Mouse (Mus musculus): ENCODE measurements at regions not wholly inside any gene's neighbourhood (a gene's known extent, or its start where the extent isn't known, plus 50 kb on each side); places are given as distances from the start of the nearest gene placed in this dataset.

- Histone ChIP-seq H3K27me3 (no peaks in the 10 kb centered on the region), H3K9me3 (no peaks in the 10 kb centered on the region), H3K4me2 (no peak overlapping the region), H3K27ac (no peak overlapping the region), H3K9ac (no peak overlapping the region), H3K36me3 (no peaks in the 10 kb centered on the region), H3K4me3 (no peak overlapping the region), H3K4me1 (no peaks in the 10 kb centered on the region)
- WGBS: 82% methylated on average over 11 of the region's 11 CpGs
- ATAC-seq (ENCODE audit: insufficient number of reproducible peaks, insufficient read depth, low FRiP score, low TSS enrichment, low read depth): no peak
Measured at GRCm38 (mm10) chr10:91580959-91581358, 399.8 kb upstream of the Tmpo start.

DNA sequence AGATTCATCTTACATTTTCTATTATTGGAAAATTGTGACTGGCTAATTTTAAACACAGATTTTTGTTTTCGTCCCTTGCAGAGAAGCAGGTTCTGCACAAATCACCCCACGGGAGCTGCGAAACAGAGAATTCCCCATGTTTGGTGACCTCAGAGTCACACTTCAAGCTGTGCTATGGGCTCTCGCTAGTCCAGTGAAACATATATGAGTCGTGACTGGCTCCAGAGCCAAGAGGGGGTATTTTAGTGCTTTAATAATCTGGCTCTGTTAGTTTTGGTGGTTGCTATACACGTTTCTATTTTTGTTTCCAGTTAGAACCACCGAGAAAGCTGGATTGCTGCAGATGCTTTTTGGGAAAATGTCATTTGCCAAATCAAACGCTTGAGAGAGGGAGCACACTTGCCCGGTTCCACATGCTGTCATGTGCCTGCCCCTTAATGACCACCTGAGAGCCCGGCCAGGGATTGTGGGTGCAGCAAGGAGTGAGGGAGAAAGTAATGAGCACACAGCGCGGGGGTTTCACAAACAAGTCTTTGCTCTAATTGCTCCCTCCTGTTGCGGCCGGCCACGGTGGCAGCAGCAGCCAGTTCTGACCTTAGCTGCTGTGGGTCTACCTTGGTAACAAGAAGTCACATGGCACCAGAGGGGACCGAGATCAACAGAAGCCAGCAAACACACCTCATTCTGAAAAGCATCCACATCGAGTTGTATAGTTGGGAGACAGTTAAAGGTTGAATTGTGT lies 394.4 kb upstream of the Tmpo start:
- no peak for ATAC-seq (ENCODE audit: insufficient number of reproducible peaks, insufficient read depth, low FRiP score, low TSS enrichment, low read depth)
- Histone ChIP-seq H3K9ac (no peak overlapping the region), H3K4me2 (no peak overlapping the region; the same call in 1 of the 2 replicates), H3K27ac (no peak overlapping the region), H3K4me3 (no peak overlapping the region), H3K4me1 (peaks cover 8% of the 10 kb centered on the region; the same call in 1 of the 2 replicates), H3K36me3 (no peaks in the 10 kb centered on the region), H3K9me3 (no peaks in the 10 kb centered on the region), H3K27me3 (no peaks in the 10 kb centered on the region)
- 43% methylated on average over 17 of the region's 17 CpGs for WGBS

DNA sequence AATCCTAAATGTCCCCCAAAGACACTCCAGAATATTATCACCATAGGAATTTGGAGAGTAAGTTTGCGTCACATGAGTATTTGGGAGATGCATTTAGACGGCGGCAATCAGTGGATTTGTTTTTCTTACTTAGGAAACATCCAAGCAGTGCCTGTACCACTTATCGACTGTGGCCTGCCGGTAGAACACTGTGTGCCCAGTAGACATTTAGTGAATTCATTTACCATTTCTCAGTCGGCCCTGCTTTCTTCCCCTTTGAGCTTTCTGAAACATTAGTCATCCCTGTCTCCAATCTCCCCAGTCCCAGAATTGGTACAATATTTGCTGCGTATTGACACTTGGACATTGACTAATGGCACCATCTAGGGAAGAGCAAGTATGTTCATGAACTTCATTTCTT lies 391.7 kb upstream of the Tmpo start:
- no peak overlapping the region for H3K27ac ChIP-seq
- H3K4me2 ChIP-seq: no peak overlapping the region
- peaks cover 8% of the 10 kb centered on the region; the same call in 1 of the 2 replicates for H3K4me1 ChIP-seq
- no peak overlapping the region for H3K4me3 ChIP-seq
- H3K9me3 ChIP-seq: no peaks in the 10 kb centered on the region
- no peaks in the 10 kb centered on the region for H3K36me3 ChIP-seq
- 72% methylated on average over 7 of the region's 7 CpGs for WGBS
- no peak overlapping the region for H3K9ac ChIP-seq
- H3K27me3 ChIP-seq: no peaks in the 10 kb centered on the region
- ATAC-seq (ENCODE audit: insufficient number of reproducible peaks, insufficient read depth, low FRiP score, low TSS enrichment, low read depth): no peak

DNA sequence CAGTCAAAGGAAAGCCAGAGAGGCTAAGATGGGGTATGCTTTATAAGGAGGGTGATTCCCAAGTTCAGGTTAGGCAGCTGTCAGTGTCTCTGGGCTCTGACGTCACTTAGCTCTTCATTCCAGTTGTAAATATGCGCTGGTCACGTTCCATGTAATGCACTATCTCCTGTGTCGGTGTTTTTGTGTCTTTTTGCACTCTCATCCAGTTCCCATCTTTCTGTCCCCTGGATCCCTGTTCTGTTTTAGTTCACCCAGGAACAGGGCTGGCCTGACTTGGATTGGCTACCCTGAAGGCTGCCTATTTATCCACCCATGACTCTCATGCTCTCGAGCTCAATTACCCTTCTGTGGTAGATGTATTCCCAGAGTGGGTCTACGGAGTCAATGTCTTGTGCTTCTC lies 387.9 kb upstream of the Tmpo start:
- H3K36me3 ChIP-seq: no peaks in the 10 kb centered on the region
- no peak overlapping the region for H3K4me2 ChIP-seq
- no peak overlapping the region for H3K27ac ChIP-seq
- H3K4me1 ChIP-seq: no peaks in the 10 kb centered on the region
- no peaks in the 10 kb centered on the region for H3K9me3 ChIP-seq
- no peak overlapping the region for H3K4me3 ChIP-seq
- ATAC-seq (ENCODE audit: insufficient number of reproducible peaks, insufficient read depth, low FRiP score, low TSS enrichment, low read depth): no peak
- no peak overlapping the region for H3K9ac ChIP-seq
- H3K27me3 ChIP-seq: no peaks in the 10 kb centered on the region
- WGBS: 64% methylated on average over 6 of the region's 6 CpGs

DNA sequence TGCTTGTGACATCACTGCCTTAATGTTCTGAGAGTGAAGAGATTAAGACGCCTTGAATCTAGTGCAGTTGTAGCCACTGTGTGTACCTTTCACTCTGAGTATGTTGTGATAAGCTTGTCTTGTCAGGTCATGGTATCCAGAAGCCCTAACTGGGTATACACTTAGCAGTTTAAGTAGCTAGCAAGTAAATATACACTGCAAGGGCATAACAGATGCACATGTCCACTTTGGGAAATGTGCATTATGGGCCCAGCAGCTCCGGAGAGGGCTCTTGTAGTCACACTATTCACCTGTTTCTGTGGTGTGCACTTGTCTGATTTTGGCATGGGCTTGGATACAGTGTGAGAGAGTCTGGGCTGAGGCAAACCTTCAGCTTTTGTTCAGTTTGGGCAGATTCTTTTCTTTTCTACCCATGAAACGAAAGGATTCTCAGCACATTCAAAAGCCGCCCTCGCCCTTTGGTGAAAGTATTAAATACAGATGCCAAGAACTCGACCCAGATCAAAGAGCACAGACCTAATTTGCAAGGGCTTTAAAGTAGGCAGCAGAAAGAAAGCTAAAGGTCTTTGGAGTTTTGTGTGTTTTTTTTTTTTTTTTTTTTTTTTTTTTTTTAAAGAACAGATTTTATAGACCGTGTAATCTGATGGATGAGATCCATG lies 385.1 kb upstream of the Tmpo start:
- no peaks in the 10 kb centered on the region for H3K27me3 ChIP-seq
- H3K9ac ChIP-seq: no peak overlapping the region
- WGBS: 37% methylated on average over 7 of the region's 7 CpGs
- no peak overlapping the region for H3K4me2 ChIP-seq
- H3K4me1 ChIP-seq: no peaks in the 10 kb centered on the region
- no peaks in the 10 kb centered on the region for H3K36me3 ChIP-seq
- no peak overlapping the region for H3K4me3 ChIP-seq
- no peaks in the 10 kb centered on the region for H3K9me3 ChIP-seq
- no peak overlapping the region for H3K27ac ChIP-seq
- ATAC-seq (ENCODE audit: insufficient number of reproducible peaks, insufficient read depth, low FRiP score, low TSS enrichment, low read depth): no peak

- Histone ChIP-seq H3K27ac (no peak overlapping the region), H3K27me3 (no peaks in the 10 kb centered on the region), H3K36me3 (no peaks in the 10 kb centered on the region), H3K4me3 (no peak overlapping the region), H3K9ac (no peak overlapping the region), H3K4me2 (no peak overlapping the region), H3K4me1 (no peaks in the 10 kb centered on the region), H3K9me3 (no peaks in the 10 kb centered on the region)
- WGBS: 86% methylated on average over 5 of the region's 5 CpGs
- ATAC-seq (ENCODE audit: insufficient number of reproducible peaks, insufficient read depth, low FRiP score, low TSS enrichment, low read depth): no peak
Measured at GRCm38 (mm10) chr10:91559307-91559706, 378.2 kb upstream of the Tmpo start.

DNA sequence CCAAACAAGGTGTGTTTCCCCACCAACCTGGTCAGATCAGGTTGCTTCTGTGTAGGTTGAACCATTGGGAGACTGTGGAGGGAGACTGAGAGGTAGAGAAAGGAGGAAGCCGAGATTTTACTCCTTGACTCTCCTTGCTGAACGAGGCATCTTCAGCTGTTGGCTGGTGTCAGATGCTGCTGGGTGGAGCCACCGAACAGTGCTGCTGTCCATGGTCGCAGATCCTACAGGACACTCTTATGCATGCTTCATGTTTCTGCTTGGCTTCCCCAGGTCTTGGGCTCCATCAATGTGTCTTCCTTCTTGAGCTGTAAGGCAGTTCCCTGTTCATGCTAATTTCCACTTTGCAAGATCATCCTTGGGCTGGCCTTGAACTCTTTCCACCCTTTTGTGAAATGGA lies 367.0 kb upstream of the Tmpo start:
- H3K4me1 ChIP-seq: no peaks in the 10 kb centered on the region
- WGBS: 50% methylated on average over 4 of the region's 4 CpGs
- H3K27ac ChIP-seq: no peak overlapping the region
- no peak for ATAC-seq (ENCODE audit: insufficient number of reproducible peaks, insufficient read depth, low FRiP score, low TSS enrichment, low read depth)
- H3K9ac ChIP-seq: no peak overlapping the region
- no peak overlapping the region for H3K4me2 ChIP-seq
- H3K36me3 ChIP-seq: no peaks in the 10 kb centered on the region
- H3K27me3 ChIP-seq: no peaks in the 10 kb centered on the region
- no peak overlapping the region for H3K4me3 ChIP-seq
- H3K9me3 ChIP-seq: no peaks in the 10 kb centered on the region

- Histone ChIP-seq H3K27me3 (no peaks in the 10 kb centered on the region), H3K4me3 (no peak overlapping the region), H3K36me3 (no peaks in the 10 kb centered on the region), H3K9ac (no peak overlapping the region), H3K27ac (no peak overlapping the region), H3K9me3 (no peaks in the 10 kb centered on the region), H3K4me1 (no peaks in the 10 kb centered on the region), H3K4me2 (no peak overlapping the region)
- WGBS: 49% methylated on average over 9 of the region's 9 CpGs
- no peak for ATAC-seq (ENCODE audit: insufficient number of reproducible peaks, insufficient read depth, low FRiP score, low TSS enrichment, low read depth)
Measured at GRCm38 (mm10) chr10:91546140-91546539, 365.0 kb upstream of the Tmpo start.

- H3K9me3 ChIP-seq: no peaks in the 10 kb centered on the region
- no peak for ATAC-seq (ENCODE audit: insufficient number of reproducible peaks, insufficient read depth, low FRiP score, low TSS enrichment, low read depth)
- WGBS: 67% methylated on average over 3 of the region's 3 CpGs
- H3K36me3 ChIP-seq: no peaks in the 10 kb centered on the region
- no peak overlapping the region for H3K27ac ChIP-seq
- no peak overlapping the region for H3K4me3 ChIP-seq
- H3K4me2 ChIP-seq: no peak overlapping the region
- H3K27me3 ChIP-seq: no peaks in the 10 kb centered on the region
- H3K9ac ChIP-seq: no peak overlapping the region
- no peaks in the 10 kb centered on the region for H3K4me1 ChIP-seq
Measured at GRCm38 (mm10) chr10:91545421-91545820, 364.3 kb upstream of the Tmpo start.

GRCm38 (mm10) chr10:91543167-91543918 lies 362.2 kb upstream of the Tmpo start:
- ATAC-seq (ENCODE audit: insufficient number of reproducible peaks, insufficient read depth, low FRiP score, low TSS enrichment, low read depth): no peak
- Histone ChIP-seq H3K27ac (no peak overlapping the region), H3K27me3 (no peaks in the 10 kb centered on the region), H3K4me3 (no peak overlapping the region), H3K4me2 (no peak overlapping the region), H3K9ac (no peak overlapping the region), H3K4me1 (no peaks in the 10 kb centered on the region), H3K36me3 (no peaks in the 10 kb centered on the region), H3K9me3 (no peaks in the 10 kb centered on the region)
- WGBS: 87% methylated on average over 3 of the region's 3 CpGs

GRCm38 (mm10) chr10:91542201-91542604 lies 361.1 kb upstream of the Tmpo start:
- no peak for ATAC-seq (ENCODE audit: insufficient number of reproducible peaks, insufficient read depth, low FRiP score, low TSS enrichment, low read depth)
- H3K36me3 ChIP-seq: no peaks in the 10 kb centered on the region
- H3K27me3 ChIP-seq: no peaks in the 10 kb centered on the region
- WGBS: 6% methylated on average over 9 of the region's 9 CpGs
- H3K27ac ChIP-seq: no peak overlapping the region
- no peak overlapping the region for H3K4me3 ChIP-seq
- no peaks in the 10 kb centered on the region for H3K9me3 ChIP-seq
- H3K4me1 ChIP-seq: no peaks in the 10 kb centered on the region
- no peak overlapping the region for H3K9ac ChIP-seq
- H3K4me2 ChIP-seq: no peak overlapping the region

- Histone ChIP-seq H3K9me3 (no peaks in the 10 kb centered on the region), H3K4me3 (no peak overlapping the region), H3K36me3 (no peaks in the 10 kb centered on the region), H3K27ac (no peak overlapping the region), H3K9ac (no peak overlapping the region), H3K27me3 (no peaks in the 10 kb centered on the region), H3K4me2 (no peak overlapping the region), H3K4me1 (no peaks in the 10 kb centered on the region)
- no peak for ATAC-seq (ENCODE audit: insufficient number of reproducible peaks, insufficient read depth, low FRiP score, low TSS enrichment, low read depth)
- 63% methylated on average over 8 of the region's 8 CpGs for WGBS
Measured at GRCm38 (mm10) chr10:91537241-91537640, 356.1 kb upstream of the Tmpo start.

All from embryonic facial prominence, embryonic 13.5 days (tissue).